Mouse (Mus musculus) v-Abl transformed pro-B cells (cell line): Measurements from ENCODE around the gene Lgi4.

Experiments
- in situ Hi-C, 2 experiments: fragments of 400-800 bp; cut with MboI; formaldehyde crosslinking; loops; one replicate each; pipeline ENCODE4 v1.15.1; 2025; ENCODE audit not compliant: unreplicated experiment in 2 of 2

Lgi4 gene

DNA sequence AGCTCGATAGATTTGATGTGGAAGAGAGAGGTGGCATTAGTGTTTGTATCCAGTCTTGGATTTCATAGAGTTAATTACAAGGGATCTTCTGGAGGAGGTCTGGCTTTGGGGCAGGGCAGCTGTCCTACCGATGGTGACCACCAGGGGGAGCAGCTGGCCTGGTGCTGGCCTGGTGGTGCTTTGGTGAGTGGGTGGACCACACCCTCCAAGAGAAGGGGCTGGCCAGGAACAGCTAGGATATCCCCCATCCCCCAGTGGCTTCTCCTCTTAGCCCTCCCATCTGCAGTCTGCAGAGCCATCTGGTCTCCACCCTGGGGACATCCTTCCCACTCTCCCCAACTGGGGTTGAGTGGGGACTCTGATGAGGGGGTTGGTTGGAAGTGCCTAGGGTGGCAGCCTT, at the start of gene Lgi4:
Gene Lgi4, plus strand, starts transcription at position 235 of the 400 bp plus-strand sequence.
- in situ Hi-C loops, result loop anchor here (5.0 kb wide), 2 partner anchors 38 to 118 kb away; no protein-coding TSS in a partner anchor

DNA sequence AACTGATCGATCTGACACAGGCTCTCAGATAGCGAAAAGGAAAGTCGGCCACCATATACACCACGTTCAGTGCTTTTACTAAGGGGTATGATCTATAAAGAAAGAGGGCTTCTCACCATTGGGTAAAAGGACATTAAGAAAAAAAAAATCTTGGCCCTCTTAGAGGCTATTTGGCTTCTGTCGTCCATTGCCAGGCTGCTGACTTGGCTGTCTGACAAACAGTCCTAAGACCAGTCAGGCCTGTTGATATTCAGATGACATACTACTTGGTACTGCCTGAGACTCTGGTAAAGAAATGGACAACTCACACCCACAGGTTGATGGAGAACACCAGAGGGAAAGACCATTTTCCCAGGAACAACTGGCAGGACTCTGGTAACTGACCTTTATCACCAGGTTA, 46.2 kb upstream of the Lgi4 start:
- in situ Hi-C loops, result no loop called here

DNA sequence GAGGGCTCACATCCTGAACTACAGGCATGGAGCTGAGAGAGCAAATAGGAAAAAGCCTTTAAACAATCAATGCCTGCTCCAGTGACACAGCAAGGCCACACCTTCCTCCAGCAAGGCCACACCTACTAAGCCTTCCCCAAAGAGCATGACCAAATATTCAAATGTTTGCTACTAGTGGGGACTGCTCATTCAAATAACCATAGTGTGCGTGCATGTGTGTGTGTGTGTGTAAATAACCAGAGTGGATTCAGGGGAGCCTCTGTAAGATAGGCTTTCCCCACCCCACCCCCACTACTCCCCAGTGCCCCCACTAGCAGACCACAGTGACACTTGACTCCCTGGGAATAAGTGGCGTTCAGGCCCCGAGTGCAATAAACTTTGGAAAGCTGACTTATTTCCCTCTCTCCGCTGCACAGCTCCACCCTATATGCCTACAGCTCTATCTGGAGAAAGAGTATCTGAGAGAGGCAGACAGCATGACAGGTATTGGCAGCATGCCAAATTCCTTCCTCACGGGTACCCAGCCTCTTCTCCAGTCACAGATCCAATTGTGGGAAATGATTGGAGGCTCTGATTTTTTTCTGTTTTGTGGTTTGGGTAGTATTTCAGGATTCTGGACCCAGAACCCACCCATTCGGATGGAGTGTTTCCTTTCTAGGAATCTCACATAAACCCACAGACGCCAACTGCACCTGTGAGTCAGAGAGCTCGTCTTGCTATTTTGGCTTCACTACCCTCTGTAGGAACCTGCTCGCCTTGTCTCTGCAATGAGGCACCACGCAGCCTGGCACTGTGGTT, 41.8 kb upstream of the Lgi4 start:
- in situ Hi-C loops, result no loop called here

DNA sequence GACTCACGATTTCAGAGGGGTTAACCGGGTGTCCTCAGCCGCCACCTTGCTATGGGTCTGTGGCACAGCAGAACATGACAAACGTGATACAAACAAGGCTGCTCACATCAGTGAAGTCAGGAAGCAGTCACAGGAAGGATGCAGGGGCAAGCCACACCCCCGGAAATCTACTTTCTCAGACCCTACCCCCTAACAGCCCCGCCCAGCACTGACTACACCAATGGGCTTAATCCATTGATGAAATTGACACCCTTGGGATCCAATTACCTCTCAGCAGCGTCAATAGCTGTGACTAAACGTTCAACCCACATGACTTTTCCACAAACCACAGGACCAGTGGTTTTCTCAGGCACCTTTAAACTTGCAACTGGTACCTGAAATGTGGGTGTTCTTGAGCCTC, 30.5 kb upstream of the Lgi4 start:
- in situ Hi-C loops, result no loop called here

- in situ Hi-C loops, result no loop called here
These were observed 28.4 kb upstream of the Lgi4 start for GRCm38 (mm10) chr7:31030717-31031116.

GRCm38 (mm10) chr7:31031731-31032130, 27.4 kb upstream of the Lgi4 start:
- in situ Hi-C loops, result no loop called here

- in situ Hi-C loops, result no loop called here
These were observed 25.6 kb upstream of the Lgi4 start for GRCm38 (mm10) chr7:31033409-31034165.

DNA sequence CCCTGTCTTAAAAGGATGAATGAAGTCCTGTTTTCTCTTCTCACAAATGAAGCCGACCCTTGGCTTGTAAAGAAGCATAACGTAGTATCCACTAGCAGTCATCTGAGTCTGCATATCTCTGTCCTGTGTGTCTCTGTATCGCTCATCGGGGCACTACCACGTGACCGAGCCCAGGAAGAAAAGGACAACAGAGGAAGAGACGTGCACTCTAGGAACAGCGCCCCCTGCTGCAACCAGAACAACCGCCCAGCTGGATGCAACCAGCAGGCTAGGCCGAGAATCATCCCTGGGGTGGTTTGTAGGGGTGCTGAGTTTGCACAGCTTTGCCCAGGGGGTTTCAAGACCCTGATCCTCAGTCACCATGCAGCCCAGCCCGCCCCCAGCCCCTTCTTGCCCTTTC, 24.4 kb upstream of the Lgi4 start:
- in situ Hi-C loops, result no loop called here

DNA sequence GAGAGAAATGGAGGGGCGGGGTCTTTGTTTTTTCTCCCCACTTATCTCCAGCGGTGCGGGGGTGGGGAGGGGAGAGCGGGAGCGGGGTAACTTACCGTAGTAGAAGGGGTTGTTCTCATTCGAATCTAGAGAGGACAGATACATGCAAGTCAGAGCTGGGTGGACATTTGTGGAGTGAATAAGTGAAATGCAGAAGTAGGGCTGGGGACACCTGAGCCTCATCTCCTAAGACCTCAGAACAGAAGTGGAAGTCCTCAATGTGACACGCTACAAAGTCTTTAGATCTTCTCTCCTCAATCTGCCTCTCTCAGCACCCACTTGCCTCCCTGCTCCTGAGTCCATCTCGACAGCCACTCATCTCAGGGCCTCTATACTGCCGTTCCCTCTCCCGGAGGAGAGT, 23.9 kb upstream of the Lgi4 start:
- in situ Hi-C loops, result no loop called here

DNA sequence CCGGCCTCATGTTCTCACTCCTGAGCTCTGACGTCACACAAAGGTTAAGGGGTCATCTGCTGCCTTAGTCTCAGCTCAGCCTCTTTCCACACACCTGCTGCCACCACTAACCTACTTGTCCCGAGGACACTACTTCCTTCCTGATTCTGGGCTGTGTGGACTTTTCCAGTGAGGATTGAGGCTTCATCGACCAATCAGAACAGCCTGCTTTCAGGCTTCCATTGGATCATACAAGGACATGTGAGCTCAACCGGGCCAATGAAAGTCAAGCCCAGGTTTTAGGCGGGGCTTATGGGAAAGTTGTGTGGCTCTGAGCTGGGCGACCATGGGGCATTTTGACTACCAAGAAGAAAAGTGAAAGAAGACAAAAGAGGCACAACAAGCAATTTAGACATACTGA, 22.2 kb upstream of the Lgi4 start:
- in situ Hi-C loops, result no loop called here

GRCm38 (mm10) chr7:31037675-31038074, 21.5 kb upstream of the Lgi4 start:
- in situ Hi-C loops, result no loop called here

DNA sequence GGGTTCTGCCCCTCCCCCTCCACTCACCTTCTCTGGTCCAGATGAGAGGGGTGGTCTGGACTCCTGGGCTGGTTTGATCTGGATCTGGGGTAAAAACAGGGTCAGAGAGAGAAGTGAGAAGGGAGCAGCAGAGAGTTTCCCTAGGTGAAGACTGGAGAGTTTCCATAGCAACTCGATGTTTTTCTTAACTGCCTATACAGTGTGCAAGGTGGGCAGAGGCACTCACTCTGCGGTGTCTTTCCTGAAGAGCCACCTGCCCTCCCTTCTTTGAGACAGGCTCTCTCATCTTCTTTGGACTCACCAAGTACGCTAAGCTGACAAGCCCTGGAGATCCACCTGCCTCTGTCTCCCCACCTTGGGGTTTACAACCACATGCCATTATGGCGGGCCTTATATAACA, 20.1 kb upstream of the Lgi4 start:
- in situ Hi-C loops, result no loop called here

DNA sequence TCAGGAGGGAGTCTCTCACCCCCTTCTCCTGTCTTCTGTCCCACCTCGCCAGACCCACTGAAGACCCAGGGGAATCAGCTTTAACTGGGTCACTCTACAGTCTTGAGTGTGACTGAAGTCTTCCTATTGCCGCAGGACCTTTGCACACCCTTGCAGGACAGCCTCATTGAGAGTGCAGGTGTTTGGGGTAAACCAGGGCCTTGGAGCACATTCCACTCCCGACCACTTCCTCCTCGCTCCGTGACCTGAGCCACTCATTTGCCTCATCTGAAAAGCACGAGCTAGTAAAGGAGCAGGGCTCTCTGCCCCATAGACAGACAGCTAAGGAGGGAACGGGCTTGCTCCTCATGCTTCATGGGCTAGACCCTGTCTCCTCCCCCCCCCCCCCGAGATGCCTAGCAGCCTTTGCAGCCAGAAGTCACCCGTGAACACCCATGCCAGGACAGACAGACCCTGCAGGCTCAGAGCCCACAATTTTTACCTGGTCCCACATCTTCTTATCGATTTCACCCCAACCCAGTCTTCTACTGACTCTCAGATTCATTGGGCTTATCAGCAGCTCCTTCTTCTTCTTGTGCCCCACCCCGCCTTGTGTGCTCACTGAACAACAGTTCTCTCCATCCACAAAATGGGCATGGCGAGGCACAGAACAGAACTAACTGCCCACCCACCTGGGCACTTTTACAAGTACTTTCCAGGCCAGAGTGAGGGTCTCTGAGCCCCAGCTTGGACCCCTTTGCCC, 18.7 kb upstream of the Lgi4 start:
- in situ Hi-C loops, result loop anchor here in 1 of 2 experiments (5.0 kb wide), 1 partner anchor 53 kb away; no protein-coding TSS in a partner anchor

DNA sequence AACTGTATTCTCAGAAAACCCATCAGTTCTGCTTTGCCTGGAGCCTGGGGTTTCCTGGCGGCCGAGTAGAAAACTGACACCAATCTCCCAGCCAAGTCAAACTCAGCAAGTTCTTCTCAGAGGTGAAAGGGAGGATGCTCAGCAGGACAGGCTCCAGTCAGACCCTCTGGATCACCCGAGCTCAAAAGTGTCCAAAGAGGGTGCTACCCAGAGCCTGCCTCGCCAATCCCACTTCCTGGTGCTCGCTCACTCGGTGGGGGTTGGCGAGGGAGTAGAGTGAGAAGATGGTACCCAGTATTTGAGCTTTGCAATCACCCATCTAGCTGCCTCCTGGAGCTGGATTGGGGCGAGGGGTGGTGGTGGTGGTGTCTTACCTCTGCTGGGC, 18.1 kb upstream of the Lgi4 start:
- in situ Hi-C loops, result loop anchor here in 1 of 2 experiments (5.0 kb wide), 1 partner anchor 54 kb away; no protein-coding TSS in a partner anchor

- in situ Hi-C loops, result loop anchor here in 1 of 2 experiments (5.0 kb wide), 1 partner anchor 54 kb away; no protein-coding TSS in a partner anchor
These were observed 17.4 kb upstream of the Lgi4 start for GRCm38 (mm10) chr7:31041662-31042315.

DNA sequence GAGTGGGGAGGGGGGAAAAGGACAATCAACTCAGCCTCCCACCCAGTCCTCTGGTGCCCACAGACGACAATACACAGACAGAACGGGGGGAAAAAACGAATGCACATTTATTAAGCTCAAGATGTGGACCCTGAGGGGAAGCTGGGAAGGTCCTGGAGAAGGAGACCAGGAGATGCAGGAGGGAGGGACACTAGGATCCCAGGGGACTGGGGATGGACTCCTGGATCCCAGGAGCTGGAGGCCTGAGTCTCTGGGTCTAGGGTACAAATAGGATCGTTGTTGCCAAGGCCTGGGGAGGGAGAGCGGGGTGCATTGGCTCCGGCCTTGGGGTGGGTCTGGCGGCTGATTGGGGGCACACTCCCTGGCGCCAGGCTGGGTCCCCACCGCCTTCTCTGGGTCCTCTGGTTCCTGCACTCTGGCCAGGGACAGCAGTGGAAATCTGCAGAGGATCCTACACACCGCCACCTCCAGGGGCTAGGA, 16.7 kb upstream of the Lgi4 start, which contains the start of gene Fxyd5:
Gene Fxyd5, minus strand, starts transcription at position 51 of the 480 bp plus-strand sequence.
- in situ Hi-C loops, result loop anchor here in 1 of 2 experiments (5.0 kb wide), 1 partner anchor 55 kb away; no protein-coding TSS in a partner anchor

GRCm38 (mm10) chr7:31049135-31049845, 9.9 kb upstream of the Lgi4 start:
- in situ Hi-C loops, result no loop called here

GRCm38 (mm10) chr7:31049846-31050281, 9.3 kb upstream of the Lgi4 start:
- in situ Hi-C loops, result loop anchor here in 1 of 2 experiments (5.0 kb wide), 1 partner anchor 53 kb away; no protein-coding TSS in a partner anchor

DNA sequence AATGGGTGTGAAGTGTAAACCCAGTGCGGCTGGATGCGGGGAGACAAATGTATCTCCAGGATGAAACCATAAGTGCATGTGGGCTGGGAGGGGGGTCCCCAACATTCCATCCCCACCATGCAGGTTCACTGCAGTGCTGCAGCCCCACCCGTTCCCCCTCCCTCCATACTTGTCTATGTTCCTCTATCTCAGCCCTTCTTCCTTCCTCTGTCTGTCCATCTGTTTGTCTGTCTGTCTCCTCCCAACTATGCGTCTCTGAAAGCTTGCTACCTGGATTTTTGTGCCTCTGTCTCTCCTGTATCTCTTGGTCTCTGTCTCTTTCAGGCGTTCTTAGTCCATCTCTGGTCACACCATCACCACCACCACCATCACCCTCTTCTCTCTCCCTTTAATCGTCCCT, 8.7 kb upstream of the Lgi4 start:
- in situ Hi-C loops, result loop anchor here in 1 of 2 experiments (5.0 kb wide), 1 partner anchor 53 kb away; no protein-coding TSS in a partner anchor
